Mouse (Mus musculus): ENCODE measurements around the gene Pprc1. TPM values are rescaled to one million over a fixed set of nuclear protein-coding genes. Genes with fewer than 3 reads are reported as not detected.

Pprc1 gene
- polyA plus RNA-seq (2014; fragmentation: Nextera tagmentation; extraction: Ambion mirVana): 55.2 and 55.5 TPM in 2 replicates

DNA sequence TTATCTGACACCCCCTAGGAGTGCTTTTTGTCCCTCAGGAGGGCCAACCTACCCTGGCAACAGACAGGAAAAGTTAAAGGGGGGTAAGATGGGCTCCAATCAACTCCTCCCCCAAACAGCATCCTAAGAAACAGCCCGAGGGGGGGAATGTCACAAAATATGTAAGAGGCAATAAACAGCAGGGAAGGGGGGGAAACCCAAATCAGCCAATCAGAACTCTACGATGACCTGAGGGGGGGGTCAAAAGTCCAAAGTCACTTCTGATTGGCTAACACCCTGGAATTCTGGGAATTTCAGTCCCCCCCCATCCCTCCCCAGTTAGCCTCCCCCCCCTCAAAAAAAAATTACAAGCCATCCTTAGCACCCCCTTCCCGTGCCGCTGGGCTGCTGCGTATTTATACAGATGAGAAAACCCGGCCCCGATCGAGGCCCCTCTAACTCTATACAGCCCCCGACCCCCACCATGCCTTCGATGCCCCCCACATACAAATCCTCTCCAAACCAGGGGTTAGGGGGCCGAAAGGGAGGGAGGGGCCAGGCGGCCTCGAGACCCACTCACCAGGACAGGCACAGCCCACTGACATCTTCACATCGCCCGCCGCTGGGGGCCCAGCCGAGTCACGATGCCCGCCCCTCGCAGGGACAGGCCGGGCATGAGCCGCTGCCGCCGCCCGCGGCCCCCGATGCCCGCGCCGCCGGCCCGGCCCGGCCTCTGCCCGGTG is at the start of gene Pprc1:
Gene Pprc1, plus strand, starts transcription at position 616 of the 722 bp plus-strand sequence.
- peak; percentile 8; the same call in 1 of the 2 replicates for ATAC-seq (ENCODE audit: insufficient number of reproducible peaks, low FRiP score, low TSS enrichment, low read depth)
- Histone ChIP-seq H3K27me3 (ENCODE audit: control insufficient read depth, insufficient read depth, low read length) (no peaks in the 10 kb centered on the region), H3K4me3 (ENCODE audit: low read depth, low read length) (peak within 1 kb of the TSS; percentile 78), H3K27ac (replicated peaks; ENCODE audit: low read depth, low read length) (peak within 1 kb of the TSS; percentile 95), H3K9ac (ENCODE audit: low read length) (peak within 1 kb of the TSS; percentile 97), H3K4me2 (ENCODE audit: low read depth, severe bottlenecking) (peak within 1 kb of the TSS; percentile 47), H3K9me3 (ENCODE audit: control insufficient read depth, low read length) (no peaks in the 10 kb centered on the region), H3K36me3 (ENCODE audit: control insufficient read depth, insufficient read depth, low read length) (no peaks in the 10 kb centered on the region), H3K4me1 (ENCODE audit: control insufficient read depth, insufficient read depth, low read length) (peaks cover 38% of the 10 kb centered on the region)
- WGBS: under 1% methylated on average over 32 of the region's 34 CpGs
- DNase-seq (ENCODE audit: low spot score): peak; percentile 57

- no peak overlapping the region for H3K27ac ChIP-seq (replicated peaks; ENCODE audit: low read depth, low read length)
- H3K4me1 ChIP-seq (ENCODE audit: control insufficient read depth, insufficient read depth, low read length): no peaks in the 10 kb centered on the region
- H3K27me3 ChIP-seq (ENCODE audit: control insufficient read depth, insufficient read depth, low read length): no peaks in the 10 kb centered on the region
- peak overlapping the region; percentile 62 for H3K4me2 ChIP-seq (ENCODE audit: low read depth, severe bottlenecking)
- no peaks in the 10 kb centered on the region for H3K9me3 ChIP-seq (ENCODE audit: control insufficient read depth, low read length)
- WGBS: 66% methylated on average over 5 of the region's 5 CpGs
- H3K4me3 ChIP-seq (ENCODE audit: low read depth, low read length): peak overlapping the region; percentile 74
- H3K9ac ChIP-seq (ENCODE audit: low read length): no peak overlapping the region; the same call in 1 of the 2 replicates
- no peak for DNase-seq (ENCODE audit: low spot score)
- H3K36me3 ChIP-seq (ENCODE audit: control insufficient read depth, insufficient read depth, low read length): no peaks in the 10 kb centered on the region
- ATAC-seq (ENCODE audit: insufficient number of reproducible peaks, low FRiP score, low TSS enrichment, low read depth): no peak
Measured at GRCm38 (mm10) chr19:45997365-45997764, 47.3 kb upstream of the Pprc1 start.

DNA sequence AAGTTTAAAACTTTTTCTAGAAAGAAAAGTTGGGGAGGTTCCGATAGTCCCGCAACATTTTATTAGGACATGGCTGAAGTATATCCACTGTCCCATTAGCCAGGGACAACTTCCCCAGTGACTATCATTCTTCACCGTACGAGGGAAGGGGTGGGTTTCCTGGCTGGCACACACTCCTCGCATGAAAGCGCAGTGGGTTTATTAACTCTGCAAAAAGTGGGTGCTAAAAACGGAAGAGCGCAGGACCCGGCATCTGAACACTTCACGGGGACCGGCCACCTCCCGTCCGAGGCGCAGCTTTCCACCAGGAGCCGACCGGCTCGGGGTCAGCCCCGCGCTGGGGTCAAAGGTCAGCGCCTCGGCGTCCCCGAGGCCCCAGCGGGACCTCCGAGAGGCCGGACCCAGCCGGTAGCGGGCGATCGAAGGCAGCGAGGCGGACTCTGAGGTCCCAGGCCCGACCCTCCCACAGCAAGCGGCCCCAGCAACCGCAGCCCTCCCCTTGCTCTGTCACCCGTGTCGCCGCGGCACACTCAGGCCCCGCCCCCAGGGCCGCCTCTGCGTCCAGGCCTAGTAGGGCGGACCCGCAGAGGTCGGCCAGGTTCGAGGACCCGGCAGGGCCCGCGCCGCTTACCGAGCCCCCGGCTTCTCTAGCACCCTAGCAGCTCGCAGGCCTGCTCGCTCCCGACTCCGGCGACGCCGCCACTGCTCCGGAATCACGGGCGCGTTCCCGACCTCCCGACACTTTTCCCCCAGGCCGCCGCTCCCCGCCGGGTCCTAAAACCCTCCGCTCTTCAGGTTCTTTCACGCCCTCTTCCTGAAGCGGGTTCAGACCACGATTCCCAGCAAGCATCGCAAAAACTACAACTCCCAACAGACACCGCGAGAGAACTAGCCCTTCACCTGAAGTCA is 46.6 kb upstream of the Pprc1 start, which contains the start of gene Armh3:
Gene Armh3, minus strand, starts transcription at position 704 of the 909 bp plus-strand sequence.
- Histone ChIP-seq H3K4me2 (ENCODE audit: low read depth, severe bottlenecking) (peak within 1 kb of the TSS; percentile 62), H3K9me3 (ENCODE audit: control insufficient read depth, low read length) (no peaks in the 10 kb centered on the region), H3K27ac (replicated peaks; ENCODE audit: low read depth, low read length) (peak within 1 kb of the TSS; percentile 42), H3K36me3 (ENCODE audit: control insufficient read depth, insufficient read depth, low read length) (no peaks in the 10 kb centered on the region), H3K9ac (ENCODE audit: low read length) (peak within 1 kb of the TSS; percentile 79), H3K4me1 (ENCODE audit: control insufficient read depth, insufficient read depth, low read length) (no peaks in the 10 kb centered on the region), H3K27me3 (ENCODE audit: control insufficient read depth, insufficient read depth, low read length) (no peaks in the 10 kb centered on the region), H3K4me3 (ENCODE audit: low read depth, low read length) (peak within 1 kb of the TSS; percentile 74)
- DNase-seq (ENCODE audit: low spot score) (peak; percentile 97), ATAC-seq (ENCODE audit: insufficient number of reproducible peaks, low FRiP score, low TSS enrichment, low read depth) (peak; percentile 90)
- 2% methylated on average over 64 of the region's 76 CpGs for WGBS

DNA sequence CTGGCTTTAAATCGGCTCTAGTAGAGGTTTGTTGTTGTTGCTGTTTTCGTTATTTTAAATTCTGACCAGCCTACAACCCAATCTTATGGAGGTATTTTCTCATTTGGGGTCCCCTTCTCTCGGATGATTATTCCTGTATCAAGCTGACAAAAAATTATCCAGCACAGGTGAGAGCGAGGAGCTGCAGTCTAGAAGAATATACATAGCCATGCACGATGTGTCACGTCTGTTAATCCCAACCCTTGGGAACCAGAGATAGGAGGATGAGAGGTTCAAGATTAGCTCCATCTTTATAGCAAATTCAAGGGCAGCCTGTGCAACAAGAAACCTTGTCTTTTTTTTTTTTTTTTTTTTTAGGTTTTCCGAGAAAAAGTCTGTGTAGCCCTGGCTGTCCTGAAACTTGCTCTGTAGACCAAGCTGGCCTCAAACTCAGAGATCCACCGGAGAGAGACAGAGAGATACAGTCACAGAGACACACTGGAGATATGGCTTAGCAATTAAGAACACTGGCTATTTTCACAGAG is 45.9 kb upstream of the Pprc1 start:
- H3K4me1 ChIP-seq (ENCODE audit: control insufficient read depth, insufficient read depth, low read length): no peaks in the 10 kb centered on the region
- H3K4me2 ChIP-seq (ENCODE audit: low read depth, severe bottlenecking): peak overlapping the region; percentile 48
- DNase-seq (ENCODE audit: low spot score) (no peak), ATAC-seq (ENCODE audit: insufficient number of reproducible peaks, low FRiP score, low TSS enrichment, low read depth) (no peak; the same call in 1 of the 2 replicates)
- peak overlapping the region; percentile 74 for H3K4me3 ChIP-seq (ENCODE audit: low read depth, low read length)
- no peaks in the 10 kb centered on the region for H3K27me3 ChIP-seq (ENCODE audit: control insufficient read depth, insufficient read depth, low read length)
- H3K36me3 ChIP-seq (ENCODE audit: control insufficient read depth, insufficient read depth, low read length): no peaks in the 10 kb centered on the region
- H3K9ac ChIP-seq (ENCODE audit: low read length): peak overlapping the region; percentile 79; the same call in 1 of the 2 replicates
- no peaks in the 10 kb centered on the region for H3K9me3 ChIP-seq (ENCODE audit: control insufficient read depth, low read length)
- 16% methylated on average over 8 of the region's 8 CpGs for WGBS
- H3K27ac ChIP-seq (replicated peaks; ENCODE audit: low read depth, low read length): no peak overlapping the region

DNA sequence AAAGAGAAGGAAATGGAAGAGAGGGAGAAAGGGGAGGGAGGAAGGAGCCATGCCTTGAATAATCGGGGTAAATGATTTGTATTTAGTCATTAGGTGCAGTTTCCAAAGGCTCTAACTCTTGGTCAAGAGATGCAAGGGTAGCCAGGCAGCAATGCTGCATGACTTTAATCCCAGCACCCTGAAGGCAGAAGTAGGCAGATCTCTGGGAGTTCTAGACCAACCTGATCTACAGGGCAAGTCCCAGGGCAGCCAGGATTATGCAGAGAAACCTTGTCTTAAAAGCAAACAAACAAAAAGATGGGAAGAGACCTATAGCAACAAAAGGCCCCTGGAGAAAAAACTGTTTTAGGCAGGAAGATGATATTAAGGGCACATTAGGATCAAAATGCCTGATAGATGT is 45.3 kb upstream of the Pprc1 start:
- DNase-seq (ENCODE audit: low spot score) (no peak), ATAC-seq (ENCODE audit: insufficient number of reproducible peaks, low FRiP score, low TSS enrichment, low read depth) (no peak)
- Histone ChIP-seq H3K4me2 (ENCODE audit: low read depth, severe bottlenecking) (no peak overlapping the region), H3K4me1 (ENCODE audit: control insufficient read depth, insufficient read depth, low read length) (0 out of 2 replicates have a peak, but pooled peaks cover 3% of the 10 kb centered on the region), H3K9ac (ENCODE audit: low read length) (no peak overlapping the region), H3K9me3 (ENCODE audit: control insufficient read depth, low read length) (no peaks in the 10 kb centered on the region), H3K27me3 (ENCODE audit: control insufficient read depth, insufficient read depth, low read length) (no peaks in the 10 kb centered on the region), H3K36me3 (ENCODE audit: control insufficient read depth, insufficient read depth, low read length) (no peaks in the 10 kb centered on the region), H3K27ac (replicated peaks; ENCODE audit: low read depth, low read length) (no peak overlapping the region), H3K4me3 (ENCODE audit: low read depth, low read length) (no peak overlapping the region)
- WGBS: 72% methylated on average over 1 of the region's 1 CpGs

- Histone ChIP-seq H3K4me2 (ENCODE audit: low read depth, severe bottlenecking) (no peak overlapping the region), H3K4me1 (ENCODE audit: control insufficient read depth, insufficient read depth, low read length) (0 out of 2 replicates have a peak, but pooled peaks cover 3% of the 10 kb centered on the region), H3K27me3 (ENCODE audit: control insufficient read depth, insufficient read depth, low read length) (no peaks in the 10 kb centered on the region), H3K36me3 (ENCODE audit: control insufficient read depth, insufficient read depth, low read length) (no peaks in the 10 kb centered on the region), H3K4me3 (ENCODE audit: low read depth, low read length) (no peak overlapping the region), H3K9me3 (ENCODE audit: control insufficient read depth, low read length) (no peaks in the 10 kb centered on the region), H3K27ac (replicated peaks; ENCODE audit: low read depth, low read length) (no peak overlapping the region), H3K9ac (ENCODE audit: low read length) (no peak overlapping the region)
- WGBS: 82% methylated on average over 9 of the region's 9 CpGs
- DNase-seq (ENCODE audit: low spot score): no peak
- ATAC-seq (ENCODE audit: insufficient number of reproducible peaks, low FRiP score, low TSS enrichment, low read depth): no peak
Measured at GRCm38 (mm10) chr19:46002279-46002678, 42.4 kb upstream of the Pprc1 start.

GRCm38 (mm10) chr19:46003371-46004226 is 41.1 kb upstream of the Pprc1 start, which contains the start of gene Hps6:
Hps6 (plus strand) TSS chr19:46003508.
- H3K27me3 ChIP-seq (ENCODE audit: control insufficient read depth, insufficient read depth, low read length): no peaks in the 10 kb centered on the region
- H3K4me1 ChIP-seq (ENCODE audit: control insufficient read depth, insufficient read depth, low read length): 0 out of 2 replicates have a peak, but pooled peaks cover 3% of the 10 kb centered on the region
- no peak within 1 kb of the TSS for H3K27ac ChIP-seq (replicated peaks; ENCODE audit: low read depth, low read length)
- peak; percentile 74 for DNase-seq (ENCODE audit: low spot score)
- ATAC-seq (ENCODE audit: insufficient number of reproducible peaks, low FRiP score, low TSS enrichment, low read depth): peak; percentile 60; the same call in 1 of the 2 replicates
- no peaks in the 10 kb centered on the region for H3K9me3 ChIP-seq (ENCODE audit: control insufficient read depth, low read length)
- H3K4me2 ChIP-seq (ENCODE audit: low read depth, severe bottlenecking): peak within 1 kb of the TSS; percentile 97
- 1% methylated on average over 70 of the region's 70 CpGs for WGBS
- H3K36me3 ChIP-seq (ENCODE audit: control insufficient read depth, insufficient read depth, low read length): peaks cover 2% of the 10 kb centered on the region; the same call in 1 of the 2 replicates
- H3K4me3 ChIP-seq (ENCODE audit: low read depth, low read length): peak within 1 kb of the TSS; percentile 60
- H3K9ac ChIP-seq (ENCODE audit: low read length): peak within 1 kb of the TSS; percentile 72

All from limb, embryonic 11.5 days (tissue).